Mouse (Mus musculus) monocyte, adult 2 months (primary cell): ENCODE results near the gene Myof.
A peak's percentile ranks its signal among the peaks of the same experiment; 100 is the strongest.

Source experiments
- DNase-seq, 2 experiments: peaks; one replicate each; pipeline ENCODE4 v3.0.0; 2022; ENCODE audit warnings: low spot score in 2 of 2, low read depth in 1 of 2

The Myof gene

GRCm38 (mm10) chr19:37881431-37882081 is 161.8 kb downstream of the Myof start:
- no peak for DNase-seq

- DNase-seq = no peak
Observed at GRCm38 (mm10) chr19:37877511-37878167, 165.7 kb downstream of the Myof start.

GRCm38 (mm10) chr19:37876605-37877245 is 166.7 kb downstream of the Myof start:
- DNase-seq = peak in 1 of 2 experiments; percentile 7

- no peak for DNase-seq
Observed at GRCm38 (mm10) chr19:37873499-37873898, 169.9 kb downstream of the Myof start.

- DNase-seq = no peak
Observed at GRCm38 (mm10) chr19:37867592-37867991, 175.8 kb downstream of the Myof start.

GRCm38 (mm10) chr19:37866994-37867393 is 176.4 kb downstream of the Myof start:
- DNase-seq = no peak

- DNase-seq = no peak
Observed at GRCm38 (mm10) chr19:37861171-37861570, 182.2 kb downstream of the Myof start.

GRCm38 (mm10) chr19:37860267-37860666 is 183.1 kb downstream of the Myof start:
- no peak for DNase-seq

GRCm38 (mm10) chr19:37858406-37859081 is 184.8 kb downstream of the Myof start:
- DNase-seq = no peak

GRCm38 (mm10) chr19:37852056-37852455 is 191.3 kb downstream of the Myof start:
- no peak for DNase-seq

- DNase-seq = no peak
Observed at GRCm38 (mm10) chr19:37851590-37852038, 191.8 kb downstream of the Myof start.
